Mouse (Mus musculus) liver, embryonic 16.5 days (tissue): ENCODE measurements around the gene Hivep3. TPM values are rescaled to one million over a fixed set of nuclear protein-coding genes. Genes with fewer than 3 reads are reported as not detected.

Source experiments
- ATAC-seq: fragments of 200-750 bp; cut with Nextera tagmentation; 2 replicates; pipeline ENCODE4 v1.8.0; 2017; ENCODE audit warnings: low read depth, mild to moderate bottlenecking, moderate number of reproducible peaks, moderate library complexity
- H3K27ac ChIP-seq: fragments of 300-500 bp; sonication (generic); 2 replicates; pipeline ENCODE4 v1.5.1; 2014; ENCODE audit warnings: mild to moderate bottlenecking, low read length
- H3K27me3 ChIP-seq: fragments of 300-500 bp; sonication (generic); 2 replicates; pipeline ENCODE4 v1.6.1; 2014; ENCODE audit warnings: low read depth, low read length, mixed read lengths; ENCODE audit not compliant: control insufficient read depth, insufficient read depth
- H3K36me3 ChIP-seq: fragments of 300-500 bp; sonication (generic); 2 replicates; pipeline ENCODE4 v1.6.1; 2014; ENCODE audit warnings: mild to moderate bottlenecking; ENCODE audit not compliant: control insufficient read depth, insufficient read depth
- H3K4me1 ChIP-seq: fragments of 300-500 bp; sonication (generic); 2 replicates; pipeline ENCODE4 v1.6.1; 2014; ENCODE audit warnings: low read depth, low read length, mixed read lengths; ENCODE audit not compliant: control insufficient read depth
- H3K4me2 ChIP-seq: fragments of 300-500 bp; sonication (generic); 2 replicates; pipeline ENCODE4 v1.6.1; 2014; ENCODE audit warnings: low read depth, low read length, mixed read lengths
- H3K4me3 ChIP-seq: fragments of 300-500 bp; sonication (generic); 2 replicates; pipeline ENCODE4 v1.5.1; 2014; ENCODE audit warnings: low read depth, mild to moderate bottlenecking, low read length
- H3K9ac ChIP-seq: fragments of 300-500 bp; sonication (generic); 2 replicates; pipeline ENCODE4 v1.6.1; 2014; ENCODE audit warnings: low read depth, low read length
- H3K9me3 ChIP-seq: fragments of 300-500 bp; sonication (generic); replicated peaks from 2 replicates; pipeline ENCODE4 v1.6.1; 2016; ENCODE audit warnings: low read length; ENCODE audit not compliant: control insufficient read depth
- WGBS: fragments of 180-500 bp; shearing (Covaris S2); extraction: QIAGEN DNeasy Blood & Tissue Kit; methylation state at CpG from one replicate; pipeline ENCODE4 v1.1.7; 2014; ENCODE audit not compliant: insufficient replicate concordance; 5-methylcytosine and 5-hydroxymethylcytosine counted together
- polyA plus RNA-seq: library from polyadenylated mRNA; unstranded; fragments of >200 nt; fragmentation: Nextera tagmentation; extraction: Ambion mirVana; gene quantifications from 2 replicates; pipeline ENCODE4 v1.2.1, GENCODE M21; 2015

Gene Hivep3
- polyA plus RNA-seq, 1 experiment from 2014 or later: 2.1 TPM

DNA sequence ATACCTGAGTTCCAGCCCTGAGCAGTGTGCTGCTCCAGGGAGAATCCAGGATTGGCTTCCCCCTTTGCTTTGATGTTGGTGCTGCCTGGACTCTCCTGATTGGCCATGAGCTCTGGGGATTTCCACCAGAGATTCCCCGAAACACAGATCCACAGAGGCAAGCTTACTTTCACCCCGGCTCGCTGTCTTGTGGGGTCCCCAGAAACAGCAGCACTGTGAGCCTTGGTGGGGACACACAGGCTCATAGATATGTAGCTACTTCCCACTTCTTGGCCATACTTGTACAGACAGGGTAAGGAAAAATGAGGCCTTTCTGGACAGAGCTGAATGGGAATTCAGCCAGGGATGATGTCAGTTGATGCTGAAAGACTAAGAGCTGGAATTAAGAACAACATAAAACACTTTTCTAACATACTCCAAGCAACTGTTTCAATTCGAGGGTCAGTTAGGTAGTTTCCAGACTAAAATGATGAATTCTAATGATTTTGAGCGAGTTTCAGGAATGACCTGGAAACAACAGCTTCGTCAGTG, 17.2 kb downstream of the Hivep3 start:
- Histone ChIP-seq H3K4me1 (no peaks in the 10 kb centered on the region), H3K9ac (no peak overlapping the region), H3K4me3 (no peak overlapping the region), H3K27ac (no peak overlapping the region), H3K4me2 (no peak overlapping the region), H3K36me3 (no peaks in the 10 kb centered on the region), H3K9me3 (no peaks in the 10 kb centered on the region), H3K27me3 (no peaks in the 10 kb centered on the region)
- 63% methylated on average over 6 of the region's 6 CpGs for WGBS
- ATAC-seq: no peak

DNA sequence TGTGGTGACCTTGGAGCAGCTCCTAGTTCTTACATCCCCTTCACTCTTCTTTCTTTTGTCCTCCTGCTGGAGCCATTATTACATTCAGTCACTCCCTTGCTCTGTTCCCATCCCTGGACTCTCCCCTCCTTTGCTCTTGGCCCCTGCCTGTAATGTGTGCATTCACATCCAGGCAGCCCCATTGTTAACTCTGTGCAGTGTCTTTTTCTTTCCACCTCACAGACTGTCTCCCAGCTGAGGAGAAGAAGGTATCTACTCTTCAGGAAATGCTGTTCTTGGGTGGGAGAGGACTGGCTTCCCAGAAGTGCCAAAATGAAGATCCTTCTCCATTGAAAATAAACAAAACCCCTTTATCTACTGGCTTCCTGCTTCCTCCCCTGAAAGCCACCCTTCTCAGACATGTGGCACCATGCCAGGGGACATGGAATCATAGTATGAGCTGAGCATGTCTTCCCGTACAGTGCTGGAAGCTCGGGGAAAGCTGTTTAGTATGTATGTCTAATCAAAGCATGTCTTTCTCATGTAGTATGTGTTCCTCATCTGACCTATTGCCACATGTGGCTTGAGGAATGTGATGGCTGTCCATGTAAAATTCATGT, 17.9 kb downstream of the Hivep3 start:
- 55% methylated on average over 2 of the region's 2 CpGs for WGBS
- no peaks in the 10 kb centered on the region for H3K36me3 ChIP-seq
- no peak overlapping the region for H3K9ac ChIP-seq
- no peak overlapping the region for H3K4me3 ChIP-seq
- no peaks in the 10 kb centered on the region for H3K9me3 ChIP-seq
- H3K4me1 ChIP-seq: no peaks in the 10 kb centered on the region
- no peaks in the 10 kb centered on the region for H3K27me3 ChIP-seq
- ATAC-seq: peak; percentile 27; the same call in 1 of the 2 replicates
- H3K27ac ChIP-seq: no peak overlapping the region
- no peak overlapping the region for H3K4me2 ChIP-seq

DNA sequence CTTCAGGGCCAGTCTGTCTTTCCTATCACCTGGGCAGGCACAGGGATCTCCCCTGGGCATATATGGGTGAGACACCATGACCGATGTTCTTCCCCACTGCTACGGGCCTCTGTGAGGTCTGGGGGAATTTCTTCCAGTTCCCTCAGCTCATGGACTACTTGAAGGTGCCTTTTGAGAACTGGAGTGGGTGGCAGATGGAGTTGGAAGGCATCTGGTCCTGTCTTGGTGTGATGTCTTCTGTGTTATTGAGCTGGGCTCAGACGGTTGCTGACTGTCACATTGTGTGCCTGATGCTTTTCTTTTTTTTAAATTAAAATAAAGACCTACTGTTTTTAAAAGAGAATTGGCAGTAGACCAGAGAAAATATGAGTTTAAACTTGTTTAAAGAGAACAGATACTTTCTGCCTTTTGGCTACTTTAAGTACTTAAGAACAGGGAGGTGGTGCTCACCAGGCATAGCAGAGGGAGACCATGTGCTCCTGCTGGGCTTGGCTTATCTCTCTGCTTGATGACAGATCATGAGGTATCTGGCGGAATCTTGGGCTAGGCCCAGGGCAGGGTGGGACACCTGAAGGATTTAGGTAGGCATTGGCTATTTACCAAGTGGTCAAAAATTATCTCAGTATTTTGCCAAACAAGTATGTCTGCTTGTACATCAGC, 26.1 kb downstream of the Hivep3 start:
- Histone ChIP-seq H3K27ac (no peak overlapping the region), H3K4me3 (no peak overlapping the region), H3K4me2 (no peak overlapping the region), H3K9me3 (no peaks in the 10 kb centered on the region), H3K36me3 (no peaks in the 10 kb centered on the region), H3K9ac (no peak overlapping the region), H3K27me3 (no peaks in the 10 kb centered on the region), H3K4me1 (no peaks in the 10 kb centered on the region)
- no peak for ATAC-seq
- WGBS: 60% methylated on average over 4 of the region's 4 CpGs

- H3K36me3 ChIP-seq: no peaks in the 10 kb centered on the region
- H3K9ac ChIP-seq: no peak overlapping the region
- H3K27me3 ChIP-seq: no peaks in the 10 kb centered on the region
- ATAC-seq: no peak
- H3K27ac ChIP-seq: no peak overlapping the region
- no peaks in the 10 kb centered on the region for H3K4me1 ChIP-seq
- WGBS: 64% methylated on average over 7 of the region's 7 CpGs
- H3K4me3 ChIP-seq: no peak overlapping the region
- H3K4me2 ChIP-seq: no peak overlapping the region
- H3K9me3 ChIP-seq: no peaks in the 10 kb centered on the region
Observed at GRCm38 (mm10) chr4:119760820-119761219, 27.2 kb downstream of the Hivep3 start.

GRCm38 (mm10) chr4:119761459-119762121, 28.0 kb downstream of the Hivep3 start:
- 64% methylated on average over 9 of the region's 9 CpGs for WGBS
- ATAC-seq: no peak
- no peaks in the 10 kb centered on the region for H3K27me3 ChIP-seq

GRCm38 (mm10) chr4:119762171-119762570, 28.6 kb downstream of the Hivep3 start:
- WGBS: 49% methylated on average over 2 of the region's 2 CpGs
- H3K4me3 ChIP-seq: no peak overlapping the region
- no peaks in the 10 kb centered on the region for H3K36me3 ChIP-seq
- no peak overlapping the region for H3K27ac ChIP-seq
- H3K27me3 ChIP-seq: no peaks in the 10 kb centered on the region
- H3K9me3 ChIP-seq: no peaks in the 10 kb centered on the region
- no peak overlapping the region for H3K4me2 ChIP-seq
- ATAC-seq: no peak
- no peaks in the 10 kb centered on the region for H3K4me1 ChIP-seq
- H3K9ac ChIP-seq: no peak overlapping the region

More at GRCm38 (mm10) chr4:119761459-119762121, 28.0 kb downstream of the Hivep3 start:
- H3K27ac ChIP-seq: no peak overlapping the region
- H3K4me1 ChIP-seq: no peaks in the 10 kb centered on the region
- H3K9me3 ChIP-seq: no peaks in the 10 kb centered on the region
- H3K4me3 ChIP-seq: no peak overlapping the region
- H3K9ac ChIP-seq: no peak overlapping the region
- no peak overlapping the region for H3K4me2 ChIP-seq
- no peaks in the 10 kb centered on the region for H3K36me3 ChIP-seq

GRCm38 (mm10) chr4:119768046-119768445, 34.5 kb downstream of the Hivep3 start:
- no peak overlapping the region for H3K9ac ChIP-seq
- 54% methylated on average over 3 of the region's 3 CpGs for WGBS
- H3K27me3 ChIP-seq: no peaks in the 10 kb centered on the region

DNA sequence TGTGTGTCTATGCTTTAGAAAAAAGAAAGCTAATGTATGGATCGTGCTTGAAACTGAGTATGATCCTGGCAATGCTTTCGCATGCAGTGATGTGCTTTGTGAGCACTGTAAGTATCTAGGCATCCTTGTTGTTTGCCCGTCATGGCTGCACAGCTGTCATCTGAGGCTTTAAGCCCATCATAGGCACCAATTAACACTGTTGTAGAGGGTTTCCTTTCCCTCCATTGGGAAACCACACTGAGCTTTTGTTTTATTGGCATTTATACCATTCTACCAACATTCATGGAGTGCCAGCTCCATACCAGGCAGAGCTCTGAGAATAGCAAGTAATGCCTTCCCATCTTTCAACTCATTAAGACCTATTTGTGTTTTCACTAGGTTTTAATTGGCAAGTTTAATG, 42.3 kb downstream of the Hivep3 start:
- H3K9me3 ChIP-seq: no peaks in the 10 kb centered on the region
- H3K27ac ChIP-seq: no peak overlapping the region
- H3K4me3 ChIP-seq: no peak overlapping the region
- ATAC-seq: no peak
- H3K27me3 ChIP-seq: no peaks in the 10 kb centered on the region
- WGBS: 61% methylated on average over 3 of the region's 3 CpGs
- H3K36me3 ChIP-seq: no peaks in the 10 kb centered on the region
- H3K4me1 ChIP-seq: no peaks in the 10 kb centered on the region
- no peak overlapping the region for H3K4me2 ChIP-seq
- H3K9ac ChIP-seq: no peak overlapping the region

More at GRCm38 (mm10) chr4:119768046-119768445, 34.5 kb downstream of the Hivep3 start:
- no peak for ATAC-seq
- no peaks in the 10 kb centered on the region for H3K36me3 ChIP-seq
- H3K27ac ChIP-seq: no peak overlapping the region
- no peak overlapping the region for H3K4me3 ChIP-seq
- H3K4me2 ChIP-seq: no peak overlapping the region
- no peaks in the 10 kb centered on the region for H3K4me1 ChIP-seq
- no peaks in the 10 kb centered on the region for H3K9me3 ChIP-seq

DNA sequence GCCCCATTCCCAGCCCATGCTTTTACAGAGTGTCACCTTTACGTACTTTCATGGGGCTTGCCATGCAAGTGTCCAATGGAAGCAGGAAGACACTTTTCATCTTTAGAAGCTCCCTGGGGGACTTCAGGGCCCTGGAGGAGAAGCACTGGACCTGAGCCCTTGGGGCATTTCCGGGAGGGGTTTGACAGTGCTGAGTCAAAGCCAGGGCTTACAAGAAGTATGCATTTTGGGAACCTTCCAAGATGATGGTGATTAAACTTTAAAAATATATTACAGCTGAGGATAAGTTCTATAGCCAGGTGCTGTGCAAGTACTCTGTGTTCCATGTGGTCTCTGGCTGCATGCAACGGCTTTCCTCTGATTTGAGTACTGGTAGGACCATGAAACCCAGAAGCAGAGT, 43.6 kb downstream of the Hivep3 start:
- Histone ChIP-seq H3K4me3 (no peak overlapping the region), H3K9ac (no peak overlapping the region), H3K36me3 (no peaks in the 10 kb centered on the region), H3K27ac (no peak overlapping the region), H3K4me2 (no peak overlapping the region), H3K27me3 (no peaks in the 10 kb centered on the region), H3K4me1 (no peaks in the 10 kb centered on the region), H3K9me3 (no peaks in the 10 kb centered on the region)
- ATAC-seq: no peak
- WGBS: 60% methylated on average over 3 of the region's 3 CpGs
